Comparison of ENCODE assay signal across 9 mouse cellular contexts in genomic region chr10:69452180-69452977, GRCm38 (mm10). TPM values are rescaled to one million over a fixed set of nuclear protein-coding genes. Genes with fewer than 3 reads are reported as not detected.
A peak's percentile ranks its signal among the peaks of the same experiment; 100 is the strongest.
DNase-seq lines count a peak whose midpoint lies in the region; ATAC-seq and TF ChIP-seq lines count a peak whose summit lies in the region.
"Had no signal": no experiment of that assay in that cellular context is flagged by ENCODE, and none has a peak within 500 bp of the region (broad histone marks: within the 10 kb centered on the region; RNA-seq: fewer than 3 reads in every experiment).

No protein-coding gene starts in this region.

- no peak overlapping the region for H3K4me3 ChIP-seq in liver, adult 2 months (ENCODE audit: insufficient read depth, low read depth, low read length)
- H3K4me3 ChIP-seq in liver, embryonic 11.5 days (ENCODE audit: low read depth, low read length) = no peak overlapping the region
- no peak overlapping the region for H3K4me3 ChIP-seq in intestine, embryonic 16.5 days (ENCODE audit: low read length)
- no peak overlapping the region for H3K4me3 ChIP-seq in limb, embryonic 14.5 days (replicated peaks; ENCODE audit: low read length)
- H3K4me3 ChIP-seq in neural tube, embryonic 15.5 days (replicated peaks) = no peak overlapping the region
- H3K4me3 ChIP-seq: liver, embryonic 13.5 days had no signal

- H3K4me1 ChIP-seq in liver, adult 2 months (ENCODE audit: control insufficient read depth, insufficient read depth, low read length) = no peaks in the 10 kb centered on the region
- H3K4me1 ChIP-seq in liver, embryonic 11.5 days (replicated peaks; ENCODE audit: control insufficient read depth, insufficient read depth, low read length) = no peaks in the 10 kb centered on the region
- peaks cover 4% of the 10 kb centered on the region; the same call in 1 of the 2 replicates for H3K4me1 ChIP-seq in intestine, embryonic 16.5 days (ENCODE audit: control insufficient read depth, insufficient read depth, low read length)
- peaks cover 5% of the 10 kb centered on the region; the same call in 1 of the 2 replicates for H3K4me1 ChIP-seq in limb, embryonic 14.5 days (ENCODE audit: control insufficient read depth, insufficient read depth, low read length)
- peaks cover 3% of the 10 kb centered on the region; the same call in 1 of the 2 replicates for H3K4me1 ChIP-seq in neural tube, embryonic 15.5 days
- H3K4me1 ChIP-seq: liver, embryonic 13.5 days had no signal

- H3K27me3 ChIP-seq in liver, adult 2 months (ENCODE audit: control insufficient read depth, insufficient read depth, low read length) = no peaks in the 10 kb centered on the region
- H3K27me3 ChIP-seq in liver, embryonic 11.5 days (replicated peaks; ENCODE audit: control insufficient read depth, insufficient read depth, low read length) = no peaks in the 10 kb centered on the region
- no peaks in the 10 kb centered on the region for H3K27me3 ChIP-seq in intestine, embryonic 16.5 days (replicated peaks; ENCODE audit: control insufficient read depth, insufficient read depth, low read length)
- H3K27me3 ChIP-seq in limb, embryonic 14.5 days (ENCODE audit: control insufficient read depth, insufficient read depth, low read length) = no peaks in the 10 kb centered on the region
- H3K27me3 ChIP-seq in neural tube, embryonic 15.5 days (replicated peaks) = no peaks in the 10 kb centered on the region
- H3K27me3 ChIP-seq: liver, embryonic 13.5 days had no signal

- TF ChIP-seq POLR2A in liver, adult 2 months (IDR thresholded peaks at IDR 0.05; ENCODE audit: extremely low read depth, insufficient read depth, low read length) = no peak
- no peak for TF ChIP-seq POLR2A in limb, embryonic 14.5 days (IDR thresholded peaks at IDR 0.05; ENCODE audit: borderline replicate concordance, extremely low read depth, insufficient read depth, insufficient read length)

- no peak overlapping the region for H3K4me2 ChIP-seq in liver, embryonic 11.5 days
- no peak overlapping the region for H3K4me2 ChIP-seq in intestine, embryonic 16.5 days (ENCODE audit: low read depth, low read length)
- H3K4me2 ChIP-seq in limb, embryonic 14.5 days (replicated peaks; ENCODE audit: low read depth, low read length, severe bottlenecking) = no peak overlapping the region
- H3K4me2 ChIP-seq in neural tube, embryonic 15.5 days = peak overlapping the region; percentile 39
- H3K4me2 ChIP-seq: liver, embryonic 13.5 days had no signal

- H3K9me3 ChIP-seq in liver, embryonic 11.5 days (ENCODE audit: control insufficient read depth, low read length) = no peaks in the 10 kb centered on the region
- H3K9me3 ChIP-seq in intestine, embryonic 16.5 days (ENCODE audit: control insufficient read depth, low read length) = no peaks in the 10 kb centered on the region
- no peaks in the 10 kb centered on the region for H3K9me3 ChIP-seq in limb, embryonic 14.5 days (ENCODE audit: control insufficient read depth, low read length)
- no peaks in the 10 kb centered on the region for H3K9me3 ChIP-seq in neural tube, embryonic 15.5 days (replicated peaks)
- H3K9me3 ChIP-seq: liver, embryonic 13.5 days had no signal

- peak; percentile 58 for DNase-seq in liver, adult 2 months (ENCODE audit: extremely low read depth, low read depth, low spot score)
- no peak for DNase-seq in liver, embryonic 11.5 days (ENCODE audit: low spot score)
- peak; percentile 66 to 72 for DNase-seq in cerebellum, adult 18-20 months
- DNase-seq in forelimb bud, embryonic 11.5 days (ENCODE audit: low read depth, low spot score) = peak; percentile 67
- peak; percentile 78 for DNase-seq in limb, embryonic 14.5 days (ENCODE audit: low spot score)
- no peak for DNase-seq in spleen, postnatal 36 days (ENCODE audit: low spot score in 2 of 2)
- DNase-seq: liver, embryonic 13.5 days had no signal

- H3K27ac ChIP-seq in liver, adult 2 months (replicated peaks; ENCODE audit: insufficient read depth, low read depth, low read length) = no peak overlapping the region; the same call in 1 of the 2 replicates
- no peak overlapping the region for H3K27ac ChIP-seq in liver, embryonic 11.5 days (ENCODE audit: low read depth, low read length)
- no peak overlapping the region for H3K27ac ChIP-seq in intestine, embryonic 16.5 days (ENCODE audit: low read length)
- H3K27ac ChIP-seq in limb, embryonic 14.5 days (replicated peaks; ENCODE audit: low read depth, low read length) = no peak overlapping the region
- no peak overlapping the region for H3K27ac ChIP-seq in neural tube, embryonic 15.5 days (replicated peaks)
- H3K27ac ChIP-seq: liver, embryonic 13.5 days had no signal

- H3K36me3 ChIP-seq in liver, adult 2 months (ENCODE audit: control insufficient read depth, insufficient read depth, low read length) = no peaks in the 10 kb centered on the region
- H3K36me3 ChIP-seq in liver, embryonic 11.5 days (ENCODE audit: control insufficient read depth, insufficient read depth, low read length) = no peaks in the 10 kb centered on the region
- no peaks in the 10 kb centered on the region for H3K36me3 ChIP-seq in intestine, embryonic 16.5 days (ENCODE audit: control insufficient read depth, insufficient read depth, low read length)
- H3K36me3 ChIP-seq in limb, embryonic 14.5 days (ENCODE audit: control insufficient read depth, insufficient read depth, low read length) = no peaks in the 10 kb centered on the region
- no peaks in the 10 kb centered on the region for H3K36me3 ChIP-seq in neural tube, embryonic 15.5 days
- H3K36me3 ChIP-seq: liver, embryonic 13.5 days had no signal

- no peaks in the 10 kb centered on the region for H3K79me2 ChIP-seq in liver, adult 2 months (ENCODE audit: control insufficient read depth, insufficient read depth, low read length)

- H3K9ac ChIP-seq in liver, adult 2 months (ENCODE audit: low read depth, low read length) = no peak overlapping the region
- H3K9ac ChIP-seq in liver, embryonic 11.5 days (ENCODE audit: low read depth, low read length) = no peak overlapping the region
- no peak overlapping the region for H3K9ac ChIP-seq in intestine, embryonic 16.5 days (ENCODE audit: low read depth, low read length)
- no peak overlapping the region for H3K9ac ChIP-seq in limb, embryonic 14.5 days (ENCODE audit: low read depth, low read length, severe bottlenecking)
- 0 out of 2 replicates have a peak overlapping the region, but pooled peaks have one; percentile 23 for H3K9ac ChIP-seq in neural tube, embryonic 15.5 days (replicated peaks)
- H3K9ac ChIP-seq: liver, embryonic 13.5 days had no signal

- TF ChIP-seq CTCF in liver, adult 2 months (IDR thresholded peaks at IDR 0.05; ENCODE audit: low read depth, low read length) = peak; percentile 56

- ATAC-seq in liver, embryonic 11.5 days (replicated peaks; ENCODE audit: low FRiP score) = no peak
- peak; percentile 64; the same call in 1 of the 2 replicates for ATAC-seq in intestine, embryonic 16.5 days
- no peak; the same call in 1 of the 2 replicates for ATAC-seq in limb, embryonic 14.5 days (ENCODE audit: low FRiP score, low read depth)
- no peak for ATAC-seq in neural tube, embryonic 15.5 days (ENCODE audit: low FRiP score)

- 54% methylated on average over 9 of the region's 9 CpGs for WGBS in liver, adult 2 months
- WGBS in liver, embryonic 11.5 days = 59% methylated on average over 9 of the region's 9 CpGs
- WGBS in intestine, embryonic 16.5 days = 47% methylated on average over 9 of the region's 9 CpGs
- WGBS in limb, embryonic 14.5 days = 53% methylated on average over 9 of the region's 9 CpGs
- 48% methylated on average over 9 of the region's 9 CpGs for WGBS in neural tube, embryonic 15.5 days

RNA-seq across cellular contexts. Expression of gene Ank3, which starts 53.8 kb away (rescaled TPM):
- total RNA-seq in liver, adult 2 months (2014; rRNA removed) = 31.0 and 37.5 TPM in 2 replicates
- 2.9 and 3.1 TPM in 2 replicates for polyA plus RNA-seq in liver, adult 2 months (2012; rRNA removed)
- polyA plus RNA-seq in liver, embryonic 11.5 days (2014; fragmentation: Nextera tagmentation; extraction: Ambion mirVana) = 13.4 and 16.1 TPM in 2 replicates
- 21.7 and 26.8 TPM in 2 replicates for polyA plus RNA-seq in intestine, embryonic 16.5 days (2015; fragmentation: Nextera tagmentation; extraction: Ambion mirVana)
- polyA plus RNA-seq in limb, embryonic 14.5 days (2012; rRNA removed) = 12.8 and 14.8 TPM in 2 replicates
- 25.2 and 29.5 TPM in 2 replicates for polyA plus RNA-seq in limb, embryonic 14.5 days (2014; fragmentation: Nextera tagmentation; extraction: Ambion mirVana)
- 84.8 and 89.5 TPM in 2 replicates for polyA plus RNA-seq in neural tube, embryonic 15.5 days (2015; fragmentation: Nextera tagmentation; extraction: Ambion mirVana)

Comparison
In these comparisons a context has a peak if more than half of its experiments do, and no peak if none do; other contexts are left out.
1. DNase-seq: peak in liver, adult 2 months (single experiment), cerebellum, adult 18-20 months (2 of 2), forelimb bud, embryonic 11.5 days (single experiment) and limb, embryonic 14.5 days (single experiment); none in liver, embryonic 11.5 days (single experiment) and spleen, postnatal 36 days (0 of 2).